Mouse (Mus musculus) regulatory T cell (primary cell): ENCODE data around the gene Plce1.

Experiments
- in situ Hi-C: fragments of 300-600 bp; cut with MboI, MseI; formaldehyde crosslinking; loops from one replicate; pipeline ENCODE4 v1.15.1; 2025; ENCODE audit warnings: high pct_unique_total_duplicates

The Plce1 gene

GRCm38 (mm10) chr19:38709376-38709775 lies 228.5 kb downstream of the Plce1 start:
- in situ Hi-C loops: no loop called here

GRCm38 (mm10) chr19:38721808-38722207 lies 240.9 kb downstream of the Plce1 start:
- in situ Hi-C loops: no loop called here

GRCm38 (mm10) chr19:38722982-38723381 lies 242.1 kb downstream of the Plce1 start:
- in situ Hi-C loops: no loop called here

GRCm38 (mm10) chr19:38723969-38724368 lies 243.1 kb downstream of the Plce1 start:
- in situ Hi-C loops: no loop called here

- in situ Hi-C loops: no loop called here
Measured at GRCm38 (mm10) chr19:38728842-38729241, 247.9 kb downstream of the Plce1 start.

GRCm38 (mm10) chr19:38729264-38729663 lies 248.4 kb downstream of the Plce1 start:
- in situ Hi-C loops: no loop called here

GRCm38 (mm10) chr19:38744546-38744945 lies 263.6 kb downstream of the Plce1 start:
- in situ Hi-C loops: no loop called here

GRCm38 (mm10) chr19:38745810-38746491 lies 265.0 kb downstream of the Plce1 start:
- in situ Hi-C loops: no loop called here

- in situ Hi-C loops: no loop called here
Measured at GRCm38 (mm10) chr19:38746492-38747014, 265.6 kb downstream of the Plce1 start.

GRCm38 (mm10) chr19:38750192-38750591 lies 269.3 kb downstream of the Plce1 start:
- in situ Hi-C loops: no loop called here

GRCm38 (mm10) chr19:38757161-38757560 lies 276.3 kb downstream of the Plce1 start:
- in situ Hi-C loops: no loop called here

- in situ Hi-C loops: no loop called here
Measured at GRCm38 (mm10) chr19:38758056-38758455, 277.1 kb downstream of the Plce1 start.

GRCm38 (mm10) chr19:38758685-38759472 lies 278.0 kb downstream of the Plce1 start:
- in situ Hi-C loops: no loop called here

GRCm38 (mm10) chr19:38760441-38760840 lies 279.5 kb downstream of the Plce1 start:
- in situ Hi-C loops: no loop called here

GRCm38 (mm10) chr19:38766306-38766705 lies 285.4 kb downstream of the Plce1 start:
- in situ Hi-C loops: no loop called here

- in situ Hi-C loops: loop anchor here (10.0 kb wide), 1 partner anchor 351 kb away; no protein-coding TSS in a partner anchor
Measured at GRCm38 (mm10) chr19:38775548-38775947, 294.6 kb downstream of the Plce1 start.

GRCm38 (mm10) chr19:38778805-38779204 lies 297.9 kb downstream of the Plce1 start:
- in situ Hi-C loops: loop anchor here (10.0 kb wide), 1 partner anchor 354 kb away; no protein-coding TSS in a partner anchor

GRCm38 (mm10) chr19:38783542-38783941 lies 302.6 kb downstream of the Plce1 start:
- in situ Hi-C loops: no loop called here

GRCm38 (mm10) chr19:38787756-38788155 lies 306.8 kb downstream of the Plce1 start:
- in situ Hi-C loops: no loop called here

GRCm38 (mm10) chr19:38793563-38794045 lies 312.7 kb downstream of the Plce1 start:
- in situ Hi-C loops: no loop called here

GRCm38 (mm10) chr19:38796546-38796945 lies 315.6 kb downstream of the Plce1 start:
- in situ Hi-C loops: no loop called here

GRCm38 (mm10) chr19:38798291-38798690 lies 317.4 kb downstream of the Plce1 start:
- in situ Hi-C loops: no loop called here
